Mouse (Mus musculus) frontal cortex, postnatal 36 days (tissue): ENCODE measurements around the gene Olfr498.

Experiments used
- DNase-seq, 2 experiments: peaks; one replicate each; pipeline ENCODE4 v3.0.0; 2022; ENCODE audit warnings: low spot score in 2 of 2

Gene Olfr498

DNA sequence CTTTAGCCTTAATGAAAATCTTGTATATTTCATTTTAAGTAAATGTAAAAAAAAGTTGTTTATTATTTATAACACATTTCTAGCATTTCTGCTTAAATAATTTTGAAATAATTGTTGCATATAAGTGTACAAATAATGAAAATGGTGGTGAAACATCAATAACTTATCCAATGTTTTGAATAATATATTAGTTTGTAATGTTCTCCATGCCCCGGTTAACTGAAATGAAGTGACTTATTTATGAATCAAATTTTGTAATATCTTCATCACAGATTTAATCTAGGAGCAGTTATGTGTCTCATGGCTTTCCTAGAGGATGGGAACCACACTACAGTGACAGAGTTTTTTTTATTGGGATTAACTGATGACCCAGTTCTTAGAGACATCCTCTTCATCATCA, at the start of gene Olfr498:
Gene Olfr498 (plus strand): TSS at position 301 of the 400 bp plus-strand sequence.
- no peak for DNase-seq

DNA sequence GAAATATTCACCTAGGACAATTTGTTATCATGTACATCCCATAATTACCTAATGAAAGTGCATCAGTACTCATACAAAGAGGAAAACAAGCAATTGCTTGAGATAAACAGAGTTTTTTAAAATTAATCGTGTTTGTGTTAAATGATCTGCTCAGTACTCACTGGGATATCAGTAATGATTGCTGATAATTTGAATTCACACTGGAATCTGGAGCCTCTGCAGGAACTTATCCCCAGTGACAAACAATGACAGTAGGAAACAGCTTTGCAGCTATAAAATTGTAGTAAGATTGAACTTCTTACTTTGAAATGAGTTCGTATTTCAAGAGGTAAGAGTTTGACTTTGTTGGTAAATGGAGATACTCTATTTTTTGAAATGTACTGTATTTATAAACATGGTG, 45.0 kb upstream of the Olfr498 start, which contains the start of gene Olfr497:
Gene Olfr497 (plus strand): TSS at position 301 of the 400 bp plus-strand sequence.
- no peak for DNase-seq
